Mouse (Mus musculus): ENCODE results near the gene Ubl3. TPM values are rescaled to one million over a fixed set of nuclear protein-coding genes. Genes with fewer than 3 reads are reported as not detected.

Ubl3 gene
- polyA plus RNA-seq, 1 experiment = 50.8 TPM

GRCm38 (mm10) chr5:148527632-148528031 lies 25.0 kb downstream of the Ubl3 start:
- no peak for DNase-seq (ENCODE audit: low spot score)

- DNase-seq (ENCODE audit: low spot score) = no peak
These were observed 26.0 kb downstream of the Ubl3 start for GRCm38 (mm10) chr5:148526631-148527030.

- DNase-seq (ENCODE audit: low spot score) = no peak
These were observed 29.2 kb downstream of the Ubl3 start for GRCm38 (mm10) chr5:148523202-148523971.

GRCm38 (mm10) chr5:148522378-148522777 lies 30.2 kb downstream of the Ubl3 start:
- DNase-seq (ENCODE audit: low spot score) = no peak

- no peak for DNase-seq (ENCODE audit: low spot score)
These were observed 35.1 kb downstream of the Ubl3 start for GRCm38 (mm10) chr5:148517445-148517844.

- DNase-seq (ENCODE audit: low spot score) = no peak
These were observed 40.4 kb downstream of the Ubl3 start for GRCm38 (mm10) chr5:148512042-148512640.

GRCm38 (mm10) chr5:148510265-148510664 lies 42.3 kb downstream of the Ubl3 start:
- DNase-seq (ENCODE audit: low spot score) = no peak

GRCm38 (mm10) chr5:148509731-148510130 lies 42.9 kb downstream of the Ubl3 start:
- no peak for DNase-seq (ENCODE audit: low spot score)

- no peak for DNase-seq (ENCODE audit: low spot score)
These were observed 43.5 kb downstream of the Ubl3 start for GRCm38 (mm10) chr5:148508901-148509604.

- DNase-seq (ENCODE audit: low spot score) = no peak
These were observed 47.2 kb downstream of the Ubl3 start for GRCm38 (mm10) chr5:148505381-148505780.

GRCm38 (mm10) chr5:148502237-148502636 lies 50.4 kb downstream of the Ubl3 start:
- DNase-seq (ENCODE audit: low spot score) = no peak

GRCm38 (mm10) chr5:148501228-148501957 lies 51.2 kb downstream of the Ubl3 start:
- DNase-seq (ENCODE audit: low spot score) = no peak

- no peak for DNase-seq (ENCODE audit: low spot score)
These were observed 52.1 kb downstream of the Ubl3 start for GRCm38 (mm10) chr5:148500516-148500915.

- no peak for DNase-seq (ENCODE audit: low spot score)
These were observed 53.0 kb downstream of the Ubl3 start for GRCm38 (mm10) chr5:148499616-148500015.

GRCm38 (mm10) chr5:148495991-148496390 lies 56.6 kb downstream of the Ubl3 start:
- DNase-seq (ENCODE audit: low spot score) = no peak

- no peak for DNase-seq (ENCODE audit: low spot score)
These were observed 57.4 kb downstream of the Ubl3 start for GRCm38 (mm10) chr5:148495173-148495572.

- DNase-seq (ENCODE audit: low spot score) = no peak
These were observed 58.3 kb downstream of the Ubl3 start for GRCm38 (mm10) chr5:148494249-148494648.

- no peak for DNase-seq (ENCODE audit: low spot score)
These were observed 59.6 kb downstream of the Ubl3 start for GRCm38 (mm10) chr5:148493025-148493424.

GRCm38 (mm10) chr5:148490391-148490790 lies 62.2 kb downstream of the Ubl3 start:
- DNase-seq (ENCODE audit: low spot score) = no peak

GRCm38 (mm10) chr5:148489724-148490193 lies 62.8 kb downstream of the Ubl3 start:
- DNase-seq (ENCODE audit: low spot score) = no peak

GRCm38 (mm10) chr5:148488891-148489723 lies 63.5 kb downstream of the Ubl3 start:
- no peak for DNase-seq (ENCODE audit: low spot score)

Measured in urinary bladder, adult 2 months (tissue).